26 mouse cellular contexts compared by ENCODE assay signal in the genomic region with DNA sequence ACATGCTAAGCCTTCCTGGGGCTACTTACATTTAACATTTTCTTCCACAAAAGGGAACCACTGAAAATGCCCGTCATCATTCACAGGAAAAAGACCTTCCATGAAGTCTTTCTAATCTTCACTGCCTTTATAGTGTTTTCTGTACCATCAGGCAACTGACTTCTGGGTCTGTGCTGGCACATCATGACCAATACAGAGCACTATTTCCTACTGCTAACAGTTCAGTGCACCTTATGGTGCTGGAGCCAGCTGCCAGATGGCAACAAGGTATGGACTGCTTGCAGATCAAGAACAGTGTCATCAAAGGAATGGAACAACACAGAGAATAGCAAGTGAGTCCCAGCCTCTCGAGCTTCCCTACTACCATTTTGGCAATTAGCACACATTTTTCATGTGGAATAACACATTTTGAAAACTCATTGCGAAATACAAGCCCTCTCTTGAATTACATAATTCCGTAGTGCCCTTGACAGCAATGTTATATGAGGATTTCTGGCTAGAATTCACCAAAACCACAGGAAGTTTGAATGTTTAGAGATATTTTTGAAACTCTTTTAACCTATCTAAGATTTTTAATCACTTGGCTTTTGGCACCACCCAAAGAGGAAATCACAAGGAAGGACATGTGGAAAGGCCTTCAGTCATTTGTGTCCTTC.
A peak's percentile ranks its signal among the peaks of the same experiment; 100 is the strongest.
DNase-seq lines count a peak whose midpoint lies in the region; ATAC-seq and TF ChIP-seq lines count a peak whose summit lies in the region.
"Had no signal": no experiment of that assay in that cellular context is flagged by ENCODE, and none has a peak within 500 bp of the region (broad histone marks: within the 10 kb centered on the region; RNA-seq: fewer than 3 reads in every experiment).

No protein-coding gene starts in this region.

- H3K4me1 ChIP-seq in lung, embryonic 14.5 days (ENCODE audit: insufficient read depth), result no peaks in the 10 kb centered on the region
- H3K4me1 ChIP-seq in hindbrain, embryonic 12.5 days, result no peaks in the 10 kb centered on the region
- no peaks in the 10 kb centered on the region for H3K4me1 ChIP-seq in hindbrain, embryonic 13.5 days (replicated peaks)
- H3K4me1 ChIP-seq: embryonic facial prominence, embryonic 13.5 days; heart, embryonic 12.5 days; limb, embryonic 13.5 days; midbrain, embryonic 15.5 days; neural tube, embryonic 13.5 days; stomach, embryonic 15.5 days had no signal

- H3ac ChIP-seq in C2C12 (ENCODE audit: control insufficient read depth, insufficient read length, low read depth), result no peak overlapping the region

- no peak overlapping the region for H3K4me2 ChIP-seq in lung, embryonic 14.5 days
- H3K4me2 ChIP-seq in hindbrain, embryonic 12.5 days (replicated peaks), result no peak overlapping the region
- no peak overlapping the region for H3K4me2 ChIP-seq in hindbrain, embryonic 13.5 days
- H3K4me2 ChIP-seq: embryonic facial prominence, embryonic 13.5 days; heart, embryonic 12.5 days; limb, embryonic 13.5 days; midbrain, embryonic 15.5 days; neural tube, embryonic 13.5 days; stomach, embryonic 15.5 days had no signal

- WGBS in lung, embryonic 14.5 days, result 67% methylated on average over 4 of the region's 4 CpGs
- WGBS in hindbrain, embryonic 12.5 days, result 88% methylated on average over 4 of the region's 4 CpGs
- WGBS in hindbrain, embryonic 13.5 days, result 82% methylated on average over 4 of the region's 4 CpGs

- ATAC-seq in lung, embryonic 14.5 days (ENCODE audit: insufficient read depth), result no peak
- ATAC-seq in megakaryocyte, adult 5-6 weeks (ENCODE audit: poor library complexity, severe bottlenecking), result peak; percentile 24; the same call in 1 of the 2 replicates
- no peak for ATAC-seq in hindbrain, embryonic 12.5 days (ENCODE audit: low FRiP score)
- ATAC-seq in hindbrain, embryonic 13.5 days (ENCODE audit: low FRiP score), result no peak
- ATAC-seq: forebrain, embryonic 14.5 days; midbrain, embryonic 15.5 days had no signal

- H3K79me2 ChIP-seq in C2C12 (ENCODE audit: control insufficient read depth, insufficient read depth), result no peaks in the 10 kb centered on the region

- H3K4me3 ChIP-seq in lung, embryonic 14.5 days (ENCODE audit: low read depth, low read length), result no peak overlapping the region
- no peak overlapping the region for H3K4me3 ChIP-seq in C2C12 (ENCODE audit: insufficient read depth, poor library complexity, severe bottlenecking)
- H3K4me3 ChIP-seq in hindbrain, embryonic 12.5 days, result no peak overlapping the region
- no peak overlapping the region for H3K4me3 ChIP-seq in hindbrain, embryonic 13.5 days
- H3K4me3 ChIP-seq: embryonic facial prominence, embryonic 13.5 days; erythroblast, embryonic 14.5 days; heart, embryonic 12.5 days; limb, embryonic 13.5 days; midbrain, embryonic 15.5 days; neural tube, embryonic 13.5 days; stomach, embryonic 15.5 days had no signal

- no peaks in the 10 kb centered on the region for H3K9me3 ChIP-seq in lung, embryonic 14.5 days (ENCODE audit: low read depth, low read length)
- H3K9me3 ChIP-seq in hindbrain, embryonic 12.5 days (replicated peaks), result no peaks in the 10 kb centered on the region
- no peaks in the 10 kb centered on the region for H3K9me3 ChIP-seq in hindbrain, embryonic 13.5 days
- H3K9me3 ChIP-seq: embryonic facial prominence, embryonic 13.5 days; heart, embryonic 12.5 days; limb, embryonic 13.5 days; midbrain, embryonic 15.5 days; neural tube, embryonic 13.5 days; stomach, embryonic 15.5 days had no signal

- no peak overlapping the region for H3K9ac ChIP-seq in lung, embryonic 14.5 days
- H3K9ac ChIP-seq in hindbrain, embryonic 12.5 days, result no peak overlapping the region
- H3K9ac ChIP-seq in hindbrain, embryonic 13.5 days, result no peak overlapping the region
- H3K9ac ChIP-seq: embryonic facial prominence, embryonic 13.5 days; heart, embryonic 12.5 days; limb, embryonic 13.5 days; liver, embryonic 14.5 days; midbrain, embryonic 15.5 days; neural tube, embryonic 13.5 days; stomach, embryonic 15.5 days had no signal

- H3K79me3 ChIP-seq in C2C12 (ENCODE audit: low read depth), result no peaks in the 10 kb centered on the region

- H3K27me3 ChIP-seq in lung, embryonic 14.5 days (ENCODE audit: insufficient read depth, low read length), result no peaks in the 10 kb centered on the region
- no peaks in the 10 kb centered on the region for H3K27me3 ChIP-seq in C2C12 (ENCODE audit: control insufficient read depth, insufficient read depth, insufficient read length)
- H3K27me3 ChIP-seq in hindbrain, embryonic 12.5 days, result no peaks in the 10 kb centered on the region
- no peaks in the 10 kb centered on the region for H3K27me3 ChIP-seq in hindbrain, embryonic 13.5 days
- H3K27me3 ChIP-seq: embryonic facial prominence, embryonic 13.5 days; heart, embryonic 12.5 days; limb, embryonic 13.5 days; midbrain, embryonic 15.5 days; neural tube, embryonic 13.5 days; stomach, embryonic 15.5 days had no signal

- no peak overlapping the region for H3K27ac ChIP-seq in lung, embryonic 14.5 days (ENCODE audit: low read depth)
- no peak overlapping the region for H3K27ac ChIP-seq in hindbrain, embryonic 12.5 days
- H3K27ac ChIP-seq in hindbrain, embryonic 13.5 days, result no peak overlapping the region
- H3K27ac ChIP-seq: embryonic facial prominence, embryonic 13.5 days; limb, embryonic 13.5 days; liver, embryonic 14.5 days; midbrain, embryonic 15.5 days; neural tube, embryonic 13.5 days; stomach, embryonic 15.5 days had no signal

- peak; percentile 49 for DNase-seq in lung, embryonic 14.5 days
- DNase-seq in lung, postnatal 14 days, result no peak
- peak; percentile 3 for DNase-seq in brain, adult 2 months (ENCODE audit: low read depth, low spot score)
- DNase-seq: adrenal gland, postnatal 10 days; cerebellum, adult 9-10 months; embryo, embryonic 11 days; heart, adult 18-20 months; heart, postnatal 10 days; kidney, adult 11 months; kidney, postnatal 4 days; layer of hippocampus, adult 9-11 months; lung, postnatal 10 days; right cerebral cortex, postnatal 4 days had no signal

- no peaks in the 10 kb centered on the region for H3K36me3 ChIP-seq in lung, embryonic 14.5 days (ENCODE audit: insufficient read depth)
- no peaks in the 10 kb centered on the region for H3K36me3 ChIP-seq in C2C12 (ENCODE audit: control insufficient read depth, insufficient read depth)
- H3K36me3 ChIP-seq in hindbrain, embryonic 12.5 days, result no peaks in the 10 kb centered on the region
- no peaks in the 10 kb centered on the region for H3K36me3 ChIP-seq in hindbrain, embryonic 13.5 days
- H3K36me3 ChIP-seq: embryonic facial prominence, embryonic 13.5 days; heart, embryonic 12.5 days; limb, embryonic 13.5 days; midbrain, embryonic 15.5 days; neural tube, embryonic 13.5 days; stomach, embryonic 15.5 days had no signal

- no peak for TF ChIP-seq CTCF in lung, embryonic 14.5 days (IDR thresholded peaks at IDR 0.05; ENCODE audit: low read depth)
- TF ChIP-seq CTCF in C2C12 (IDR thresholded peaks at IDR 0.05; ENCODE audit: control insufficient read depth, insufficient read depth, insufficient read length), result no peak

TF ChIP-seq in C2C12, 6 proteins besides CTCF, POLR2A, EP300 and RAD21:
- no peak for TF ChIP-seq MYOD1 (IDR thresholded peaks at IDR 0.05; ENCODE audit: control insufficient read depth, insufficient read length, low read depth)
- TF ChIP-seq CEBPB (IDR thresholded peaks at IDR 0.05; ENCODE audit: low read depth), result peak; percentile 48
